Mouse (Mus musculus): ENCODE measurements at regions not wholly inside any gene's neighbourhood (a gene's known extent, or its start where the extent isn't known, plus 50 kb on each side); places are given as distances from the start of the nearest gene placed in this dataset.

- TF ChIP-seq CTCF (IDR thresholded peaks at IDR 0.05; ENCODE audit: control insufficient read depth, insufficient read depth, insufficient replicate concordance, low read depth, low read length) (no peak), POLR2A (IDR thresholded peaks at IDR 0.05; ENCODE audit: control insufficient read depth, low read depth, low read length) (no peak)
These were observed 466.6 kb upstream of the 3110018I06Rik start for GRCm38 (mm10) chr12:107021806-107022205.

All from testis, adult 2 months (tissue).